Mouse (Mus musculus) heart, adult 2 months (tissue): ENCODE data around the gene Mtmr11. TPM values are rescaled to one million over a fixed set of nuclear protein-coding genes. Genes with fewer than 3 reads are reported as not detected.
A peak's percentile ranks its signal among the peaks of the same experiment; 100 is the strongest.

ENCODE experiments used
- DNase-seq, 2 experiments: peaks; one replicate each; pipeline ENCODE4 v3.0.0; 2021
- H3K27ac ChIP-seq: fragments of 200-600 bp; 2 replicates; pipeline ENCODE4 v1.8.1; 2022
- H3K27me3 ChIP-seq: fragments of 200-500 bp; 2 replicates; pipeline ENCODE4 v1.6.1; 2012; ENCODE audit warnings: mild to moderate bottlenecking, low read length, inconsistent platforms, mixed read lengths; ENCODE audit not compliant: control insufficient read depth, insufficient read depth
- H3K36me3 ChIP-seq: fragments of 200-500 bp; 2 replicates; pipeline ENCODE4 v1.6.1; 2012; ENCODE audit warnings: low read length, inconsistent platforms; ENCODE audit not compliant: control insufficient read depth, insufficient read depth
- H3K4me1 ChIP-seq: fragments of 200-500 bp; 2 replicates; pipeline ENCODE4 v1.6.1; 2011; ENCODE audit warnings: low read length; ENCODE audit not compliant: control insufficient read depth, insufficient read depth
- H3K4me3 ChIP-seq: fragments of 200-600 bp; 2 replicates; pipeline ENCODE4 v1.8.1; 2022
- H3K79me2 ChIP-seq: fragments of 200-500 bp; replicated peaks from 2 replicates; pipeline ENCODE4 v1.6.1; 2012; ENCODE audit warnings: mild to moderate bottlenecking, inconsistent platforms, low read length, moderate library complexity, mixed read lengths; ENCODE audit not compliant: control insufficient read depth, insufficient read depth
- H3K9ac ChIP-seq: fragments of 200-500 bp; 2 replicates; pipeline ENCODE4 v1.6.1; 2012; ENCODE audit warnings: low read depth, mild to moderate bottlenecking, control low read depth, inconsistent platforms, low read length, mixed read lengths
- CTCF ChIP-seq: fragments of 200-600 bp; IDR thresholded peaks from 2 replicates; pipeline ENCODE4 v1.8.1; 2022; ENCODE audit warnings: antibody characterized with exemption, mild to moderate bottlenecking, moderate library complexity
- EP300 ChIP-seq: fragments of 200-500 bp; IDR thresholded peaks from 2 replicates; pipeline ENCODE4 v1.6.1; 2011; ENCODE audit warnings: low read depth, low read length, control low read depth; ENCODE audit not compliant: insufficient read depth
- POLR2A ChIP-seq: fragments of 200-500 bp; IDR thresholded peaks from 2 replicates; pipeline ENCODE4 v1.6.1; 2011; ENCODE audit warnings: mild to moderate bottlenecking, low read depth, low read length, control low read depth; ENCODE audit not compliant: insufficient read depth
- WGBS: fragments of 180-500 bp; shearing (Covaris S2); methylation state at CpG from one replicate; pipeline ENCODE4 v1.1.7; 2018; 5-methylcytosine and 5-hydroxymethylcytosine counted together
- intact Hi-C: fragments of 180-260 bp; cut with DNase I; formaldehyde crosslinking; loops from one replicate; pipeline ENCODE4 v1.15.1; 2025
- polyA plus RNA-seq: library from polyadenylated mRNA; depleted of rRNA; stranded (reverse); fragments of >200 nt; gene quantifications from 2 replicates; pipeline ENCODE4 v1.2.3, GENCODE M21; 2012
- total RNA-seq, 2 experiments: library from RNA; stranded (reverse); gene quantifications; 2 replicates each; pipeline ENCODE4 v1.2.3; 2021

Mtmr11 gene
- total and polyA plus RNA-seq, 3 experiments: 2.1 to 5.5 (median 3.5) TPM

DNA sequence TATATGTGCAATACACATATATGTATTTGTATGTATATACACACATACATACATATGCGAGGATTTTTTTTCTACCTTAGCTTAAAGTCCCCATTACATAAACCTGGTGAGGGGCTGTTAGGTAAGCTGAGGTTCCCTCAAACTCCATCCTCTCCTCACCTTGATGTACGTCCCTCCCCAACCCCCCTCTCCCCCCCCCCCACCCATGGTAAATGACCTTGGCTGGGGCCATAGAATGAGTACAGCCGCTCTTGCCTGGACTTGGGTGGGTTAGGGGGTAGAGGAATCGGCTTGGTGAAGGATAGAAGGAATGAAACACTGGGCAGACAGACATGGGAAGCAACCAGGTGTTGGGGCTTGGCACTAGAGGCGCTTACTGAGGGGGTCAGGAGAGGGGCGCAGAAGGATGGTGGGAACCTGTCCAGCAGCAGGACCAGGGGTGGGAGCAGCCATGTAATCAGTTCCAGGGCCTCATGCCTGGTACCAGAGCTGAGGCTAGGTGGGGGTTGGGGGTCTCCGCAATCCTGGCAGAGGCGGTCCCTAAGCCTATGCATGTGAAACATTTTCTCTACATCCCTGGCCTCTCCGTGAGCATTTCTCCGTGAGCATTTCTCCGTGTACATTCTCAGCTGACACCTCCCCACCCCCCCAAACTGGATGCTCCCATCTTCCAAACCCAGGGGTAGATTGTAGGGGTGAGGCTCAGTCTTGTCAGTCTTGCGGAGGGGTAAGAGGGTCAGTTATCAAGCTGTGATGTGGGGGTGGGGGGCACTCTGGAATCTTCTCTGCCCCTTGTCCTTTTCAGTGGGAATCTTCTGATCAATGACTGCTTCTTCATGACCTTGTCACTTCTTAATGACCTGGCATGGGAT lies 19.9 kb downstream of the Mtmr11 start:
- H3K27ac ChIP-seq: peak overlapping the region; percentile 51
- no peak for DNase-seq
- no peak overlapping the region for H3K9ac ChIP-seq
- WGBS: 44% methylated on average over 12 of the region's 12 CpGs
- H3K36me3 ChIP-seq: no peaks in the 10 kb centered on the region
- no peaks in the 10 kb centered on the region for H3K79me2 ChIP-seq
- H3K4me3 ChIP-seq: peak overlapping the region; percentile 12; the same call in 1 of the 2 replicates
- TF ChIP-seq CTCF (no peak), POLR2A (no peak), EP300 (no peak)
- no peaks in the 10 kb centered on the region for H3K27me3 ChIP-seq
- intact Hi-C loops: no loop called here
- H3K4me1 ChIP-seq: peaks cover 2% of the 10 kb centered on the region

GRCm38 (mm10) chr3:96182382-96182776 lies 20.6 kb downstream of the Mtmr11 start:
- Histone ChIP-seq H3K4me3 (no peak overlapping the region), H3K9ac (no peak overlapping the region), H3K27ac (peak overlapping the region; percentile 51), H3K79me2 (no peaks in the 10 kb centered on the region), H3K36me3 (no peaks in the 10 kb centered on the region), H3K27me3 (no peaks in the 10 kb centered on the region), H3K4me1 (peaks cover 2% of the 10 kb centered on the region)
- DNase-seq: no peak
- TF ChIP-seq POLR2A (no peak), EP300 (no peak), CTCF (no peak)
- 15% methylated on average over 4 of the region's 4 CpGs for WGBS
- intact Hi-C loops: no loop called here

GRCm38 (mm10) chr3:96192977-96193376 lies 31.2 kb downstream of the Mtmr11 start:
- no peak overlapping the region for H3K27ac ChIP-seq
- no peaks in the 10 kb centered on the region for H3K27me3 ChIP-seq
- H3K79me2 ChIP-seq: no peaks in the 10 kb centered on the region
- H3K36me3 ChIP-seq: no peaks in the 10 kb centered on the region
- no peaks in the 10 kb centered on the region for H3K4me1 ChIP-seq
- intact Hi-C loops: no loop called here
- no peak overlapping the region for H3K4me3 ChIP-seq
- 44% methylated on average over 12 of the region's 12 CpGs for WGBS
- no peak for DNase-seq
- TF ChIP-seq EP300 (no peak), CTCF (no peak), POLR2A (no peak)
- no peak overlapping the region for H3K9ac ChIP-seq

DNA sequence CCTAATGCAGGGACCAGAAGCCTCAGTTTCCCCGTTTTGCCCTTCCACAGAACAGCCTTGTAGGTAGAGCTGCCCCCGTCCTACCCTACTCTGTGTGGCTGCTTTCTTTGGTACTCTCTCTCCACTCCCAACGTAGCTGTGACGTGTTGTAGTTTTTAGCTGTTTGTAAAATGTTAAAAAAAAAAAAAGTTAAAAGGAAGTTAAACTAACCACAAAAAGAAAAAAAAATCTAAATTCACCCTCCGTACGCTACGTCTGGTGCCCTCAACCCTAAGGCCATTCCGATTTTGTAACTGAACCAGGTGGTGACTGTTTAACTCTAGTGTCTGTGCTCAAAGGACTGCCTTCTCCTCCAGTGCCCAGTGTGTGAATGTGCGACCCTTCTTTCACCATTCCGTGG lies 33.2 kb downstream of the Mtmr11 start:
- H3K4me1 ChIP-seq: no peaks in the 10 kb centered on the region
- no peak for DNase-seq
- 87% methylated on average over 10 of the region's 10 CpGs for whole genome bisulfite sequencing
- H3K27me3 ChIP-seq: no peaks in the 10 kb centered on the region
- no peak overlapping the region for H3K4me3 ChIP-seq
- no peak overlapping the region for H3K27ac ChIP-seq
- TF ChIP-seq POLR2A (no peak), EP300 (no peak), CTCF (no peak)
- H3K36me3 ChIP-seq: no peaks in the 10 kb centered on the region
- no peaks in the 10 kb centered on the region for H3K79me2 ChIP-seq
- intact Hi-C loops: no loop called here
- no peak overlapping the region for H3K9ac ChIP-seq

- Histone ChIP-seq H3K79me2 (no peaks in the 10 kb centered on the region), H3K27ac (no peak overlapping the region), H3K36me3 (no peaks in the 10 kb centered on the region), H3K4me3 (no peak overlapping the region), H3K9ac (no peak overlapping the region), H3K27me3 (no peaks in the 10 kb centered on the region), H3K4me1 (no peaks in the 10 kb centered on the region)
- intact Hi-C loops: no loop called here
- 92% methylated on average over 11 of the region's 11 CpGs for WGBS
- no peak for DNase-seq
- TF ChIP-seq POLR2A: 0 out of 2 replicates have a peak, but pooled peaks have one; percentile 29
- peak; percentile 41 for TF ChIP-seq CTCF
- TF ChIP-seq EP300: no peak
Measured at GRCm38 (mm10) chr3:96195616-96196313, 34.0 kb downstream of the Mtmr11 start.

- intact Hi-C loops: no loop called here
- Histone ChIP-seq H3K79me2 (no peaks in the 10 kb centered on the region), H3K27ac (peak overlapping the region; percentile 91), H3K9ac (peak overlapping the region; percentile 80), H3K4me3 (peak overlapping the region; percentile 70), H3K36me3 (no peaks in the 10 kb centered on the region), H3K4me1 (no peaks in the 10 kb centered on the region), H3K27me3 (no peaks in the 10 kb centered on the region)
- no peak for DNase-seq
- 19% methylated on average over 27 of the region's 27 CpGs for WGBS
- TF ChIP-seq EP300 (no peak), POLR2A (no peak), CTCF (no peak)
Measured at GRCm38 (mm10) chr3:96196437-96197128, 34.8 kb downstream of the Mtmr11 start.
